Mouse (Mus musculus): ENCODE data around the gene Camsap2.

DNA sequence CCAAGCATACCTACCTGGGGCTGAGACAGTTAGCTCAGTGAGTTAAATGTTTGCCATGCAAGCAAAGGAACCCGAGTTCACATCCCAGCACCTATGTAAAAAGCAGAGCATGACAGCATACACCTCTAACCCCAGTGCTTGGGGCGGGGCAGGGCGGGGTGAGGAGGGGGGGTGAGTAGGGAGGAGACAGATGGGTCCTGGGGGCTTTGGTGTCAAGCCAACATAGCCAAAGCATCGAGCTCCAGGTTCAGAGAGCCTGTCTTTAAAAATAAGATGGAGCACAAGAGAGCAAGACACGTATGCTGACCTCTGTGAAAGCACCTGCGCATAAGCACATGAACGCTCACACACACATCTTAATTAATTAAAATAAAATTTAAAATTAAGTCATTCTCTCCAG lies 12.8 kb downstream of the Camsap2 start:
- no peak for TF ChIP-seq CTCF (IDR thresholded peaks at IDR 0.05)
- TF ChIP-seq EP300 (IDR thresholded peaks at IDR 0.05), result no peak
